Mouse (Mus musculus) lung, embryonic 16.5 days (tissue): ENCODE data around the gene Slit3. TPM values are rescaled to one million over a fixed set of nuclear protein-coding genes. Genes with fewer than 3 reads are reported as not detected.
A peak's percentile ranks its signal among the peaks of the same experiment; 100 is the strongest.

Experiments used
- ATAC-seq: fragments of 200-750 bp; cut with Nextera tagmentation; 2 replicates; pipeline ENCODE4 v1.8.0; 2017; ENCODE audit warnings: low read depth, mild to moderate bottlenecking, moderate library complexity
- H3K27ac ChIP-seq: fragments of 300-500 bp; sonication (generic); 2 replicates; pipeline ENCODE4 v1.5.1; 2014; ENCODE audit warnings: mild to moderate bottlenecking, control low read depth, low read length
- H3K27me3 ChIP-seq: fragments of 300-500 bp; sonication (generic); 2 replicates; pipeline ENCODE4 v1.6.1; 2014; ENCODE audit warnings: low read depth, low read length, mixed read lengths; ENCODE audit not compliant: control insufficient read depth, insufficient read depth
- H3K36me3 ChIP-seq: fragments of 300-500 bp; sonication (generic); 2 replicates; pipeline ENCODE4 v1.6.1; 2014; ENCODE audit warnings: low read length; ENCODE audit not compliant: control insufficient read depth, insufficient read depth
- H3K4me1 ChIP-seq: fragments of 300-500 bp; sonication (generic); replicated peaks from 2 replicates; pipeline ENCODE4 v1.6.1; 2014; ENCODE audit warnings: low read length, mixed read lengths; ENCODE audit not compliant: control insufficient read depth, insufficient read depth
- H3K4me2 ChIP-seq: fragments of 300-500 bp; sonication (generic); 2 replicates; pipeline ENCODE4 v1.6.1; 2014; ENCODE audit warnings: low read depth, low read length, control low read depth
- H3K4me3 ChIP-seq: fragments of 300-500 bp; sonication (generic); 2 replicates; pipeline ENCODE4 v1.5.1; 2014; ENCODE audit warnings: mild to moderate bottlenecking, low read length, control low read depth
- H3K9ac ChIP-seq: fragments of 300-500 bp; sonication (generic); 2 replicates; pipeline ENCODE4 v1.6.1; 2014; ENCODE audit warnings: low read length, control low read depth
- H3K9me3 ChIP-seq: fragments of 300-500 bp; sonication (generic); 2 replicates; pipeline ENCODE4 v1.6.1; 2016; ENCODE audit warnings: low read length; ENCODE audit not compliant: control insufficient read depth
- WGBS: fragments of 180-500 bp; shearing (Covaris S2); extraction: QIAGEN DNeasy Blood & Tissue Kit; methylation state at CpG from one replicate; pipeline ENCODE4 v1.1.7; 2014; 5-methylcytosine and 5-hydroxymethylcytosine counted together
- microRNA counts: library from miRNA; unstranded; fragments of <30 nt; microRNA quantifications from one replicate; lab custom pipeline; 2016
- microRNA-seq: library from miRNA; unstranded; fragments of <30 nt; microRNA quantifications from one replicate; pipeline ENCODE4, GENCODE M21; 2016
- polyA plus RNA-seq: library from polyadenylated mRNA; unstranded; fragments of >200 nt; fragmentation: Nextera tagmentation; extraction: Ambion mirVana; gene quantifications from 2 replicates; pipeline ENCODE4 v1.2.1, GENCODE M21; 2015

Gene Slit3
- polyA plus RNA-seq, 1 experiment from 2014 or later, result 9.1 TPM

DNA sequence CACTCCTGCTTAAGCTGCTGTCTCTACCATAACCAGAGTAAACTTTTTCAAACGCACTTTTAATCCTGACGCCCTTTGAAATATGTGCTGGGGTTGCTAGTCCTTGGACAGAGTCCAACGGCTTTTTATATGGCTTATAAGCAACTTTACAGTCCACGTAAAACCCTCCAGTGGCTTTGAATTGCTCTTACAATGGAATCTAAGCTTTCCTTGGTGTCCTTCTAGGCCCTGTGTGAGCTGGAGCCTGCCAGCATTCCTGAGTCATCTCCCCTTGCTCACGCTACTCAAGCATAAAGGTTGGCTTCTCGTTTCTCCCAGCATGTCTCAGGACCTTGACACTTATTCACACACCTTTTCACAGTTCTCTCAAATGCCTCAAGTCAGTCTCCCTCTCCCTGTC, 634.5 kb downstream of the Slit3 start:
- H3K9ac ChIP-seq, result no peak overlapping the region
- no peak for ATAC-seq
- H3K4me3 ChIP-seq, result no peak overlapping the region
- no peak overlapping the region for H3K4me2 ChIP-seq
- no peaks in the 10 kb centered on the region for H3K36me3 ChIP-seq
- no peaks in the 10 kb centered on the region for H3K9me3 ChIP-seq
- no peak overlapping the region for H3K27ac ChIP-seq
- 37% methylated on average over 6 of the region's 6 CpGs for WGBS
- peaks cover 5% of the 10 kb centered on the region; the same call in 1 of the 2 replicates for H3K4me1 ChIP-seq
- no peaks in the 10 kb centered on the region for H3K27me3 ChIP-seq

DNA sequence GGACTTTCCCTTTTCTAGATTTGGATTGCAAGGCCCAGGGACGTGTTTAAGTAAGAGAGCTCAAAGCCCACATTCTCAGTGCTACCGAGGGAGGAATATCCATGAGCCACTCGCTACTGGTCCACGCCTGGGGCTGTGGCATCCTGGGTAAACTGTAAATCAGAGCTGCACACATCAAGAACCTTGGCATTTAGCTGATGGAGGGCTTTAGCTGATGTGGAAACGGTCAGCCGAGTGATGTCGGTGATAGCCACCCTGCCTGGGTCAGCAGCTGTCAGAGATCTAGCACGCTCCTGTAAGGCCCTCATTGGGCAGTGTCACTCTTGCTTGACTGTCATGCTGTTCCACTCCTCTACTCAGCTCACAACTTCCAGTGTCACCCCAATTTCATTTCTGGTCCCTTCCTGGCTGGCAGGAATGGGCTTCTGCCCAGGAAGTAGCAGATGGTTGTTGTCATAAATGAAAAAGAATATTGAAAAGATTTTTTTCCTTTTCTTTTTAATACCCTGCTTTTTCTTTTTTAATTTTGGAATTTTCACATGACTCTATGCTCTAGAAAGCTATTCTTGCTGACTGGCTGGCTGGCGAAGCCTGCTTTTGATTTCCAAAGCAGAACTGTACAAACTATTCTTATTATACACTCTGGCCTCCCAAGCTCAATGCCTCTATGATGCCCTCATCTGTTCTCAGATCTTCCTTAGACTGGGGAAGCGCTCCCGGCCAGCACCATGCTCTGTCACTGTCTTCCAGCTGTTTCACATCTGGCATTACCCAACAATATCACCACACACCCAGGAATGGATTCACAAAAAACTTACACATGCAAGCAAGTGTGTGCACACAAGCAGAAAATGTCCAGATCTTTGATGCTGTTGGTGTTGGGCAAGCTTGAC, 635.6 kb downstream of the Slit3 start:
- no peaks in the 10 kb centered on the region for H3K27me3 ChIP-seq
- H3K36me3 ChIP-seq, result no peaks in the 10 kb centered on the region
- H3K4me3 ChIP-seq, result no peak overlapping the region
- WGBS, result 58% methylated on average over 11 of the region's 11 CpGs
- peak overlapping the region; percentile 13; the same call in 1 of the 2 replicates for H3K27ac ChIP-seq
- no peaks in the 10 kb centered on the region for H3K9me3 ChIP-seq
- H3K9ac ChIP-seq, result no peak overlapping the region
- no peak overlapping the region for H3K4me2 ChIP-seq
- peaks cover 5% of the 10 kb centered on the region; the same call in 1 of the 2 replicates for H3K4me1 ChIP-seq
- ATAC-seq, result peak; percentile 86

MicroRNA genes within 50 kb of the gene (microRNA counts, 519-probe panel; counts per million panel counts)
- microRNA mmu-miR-218 (lab: Ali Mortazavi, UCI), result 4,257 counts per million, percentile 86 among the panel's probes with 10 or more counts

Small RNAs within 50 kb of the gene (microRNA-seq; reads per million reads assigned to microRNA genes)
- gene Mir218-2, result 25.5 reads per million, percentile 34 among the genes with 10 or more reads in this experiment
